Comparison of ENCODE assay signal across 8 mouse cellular contexts in genomic region chr4:102254466-102255294, GRCm38 (mm10).
DNase-seq lines count a peak whose midpoint lies in the region; ATAC-seq and TF ChIP-seq lines count a peak whose summit lies in the region.

No protein-coding gene starts in this region.

- no peaks in the 10 kb centered on the region for H3K36me3 ChIP-seq in kidney, embryonic 16.5 days (ENCODE audit: insufficient read depth, low read length)
- no peaks in the 10 kb centered on the region for H3K36me3 ChIP-seq in hindbrain, embryonic 15.5 days
- H3K36me3 ChIP-seq in myocyte (ENCODE audit: control insufficient read depth, insufficient read depth), result no peaks in the 10 kb centered on the region

- TF ChIP-seq POLR2A in myocyte (IDR thresholded peaks at IDR 0.05; ENCODE audit: insufficient read length, low read depth), result no peak

- peak overlapping the region; percentile 47 for H3K4me2 ChIP-seq in kidney, embryonic 16.5 days (replicated peaks; ENCODE audit: low read depth, low read length)
- peak overlapping the region; percentile 74 for H3K4me2 ChIP-seq in hindbrain, embryonic 15.5 days
- peak overlapping the region; percentile 80 for H3K4me2 ChIP-seq in myocyte (ENCODE audit: low read depth)

- no peaks in the 10 kb centered on the region for H3K27me3 ChIP-seq in kidney, embryonic 16.5 days (ENCODE audit: insufficient read depth, low read length)
- H3K27me3 ChIP-seq in hindbrain, embryonic 15.5 days, result no peaks in the 10 kb centered on the region
- H3K27me3 ChIP-seq in myocyte (ENCODE audit: control insufficient read depth, insufficient read depth, insufficient read length), result no peaks in the 10 kb centered on the region

- WGBS in kidney, embryonic 16.5 days, result 7% methylated on average over 15 of the region's 15 CpGs
- WGBS in hindbrain, embryonic 15.5 days, result 2% methylated on average over 15 of the region's 15 CpGs

- peak overlapping the region; percentile 27 for H3K4me3 ChIP-seq in kidney, embryonic 16.5 days (ENCODE audit: low read length)
- peak overlapping the region; percentile 45 for H3K4me3 ChIP-seq in hindbrain, embryonic 15.5 days
- H3K4me3 ChIP-seq in myocyte, result peak overlapping the region; percentile 27

- ATAC-seq in kidney, embryonic 16.5 days (ENCODE audit: low FRiP score, low TSS enrichment), result peak; percentile 39; the same call in 1 of the 2 replicates
- peak; percentile 82 for ATAC-seq in hindbrain, embryonic 15.5 days (ENCODE audit: low FRiP score, low read depth)

- no peak for DNase-seq in kidney, adult 9 months
- DNase-seq in frontal cortex, adult 2 months (ENCODE audit: extremely low spot score in 1 of 2, low spot score in 1 of 2), result peak; percentile 43 to 71
- peak; percentile 46 to 52 for DNase-seq in left cerebral cortex, postnatal 36 days (ENCODE audit: low spot score in 2 of 2)
- DNase-seq in T-cell, adult 2 months (ENCODE audit: low spot score), result no peak
- DNase-seq in c-Kit-positive CD71-positive TER-119-positive erythroid progenitor cells, embryonic 14.5 days (ENCODE audit: low spot score), result no peak

- intact Hi-C loops in left cerebral cortex, postnatal 36 days (cut with DNase I), result loop anchor here (10.0 kb wide), 1 partner anchor 170 kb away; no protein-coding TSS in a partner anchor

- no peaks in the 10 kb centered on the region for H3K79me2 ChIP-seq in myocyte (ENCODE audit: control insufficient read depth, insufficient read depth)

- peaks cover 8% of the 10 kb centered on the region for H3K4me1 ChIP-seq in kidney, embryonic 16.5 days (ENCODE audit: insufficient read depth, low read length)
- H3K4me1 ChIP-seq in hindbrain, embryonic 15.5 days (replicated peaks), result peaks cover 14% of the 10 kb centered on the region

- peak overlapping the region; percentile 31; the same call in 1 of the 2 replicates for H3K9ac ChIP-seq in kidney, embryonic 16.5 days (replicated peaks; ENCODE audit: low read length)
- peak overlapping the region; percentile 54 for H3K9ac ChIP-seq in hindbrain, embryonic 15.5 days

- H3K27ac ChIP-seq in kidney, embryonic 16.5 days (ENCODE audit: low read length), result peak overlapping the region; percentile 48
- peak overlapping the region; percentile 80 for H3K27ac ChIP-seq in hindbrain, embryonic 15.5 days (replicated peaks)

- no peak overlapping the region for H3ac ChIP-seq in myocyte (ENCODE audit: control insufficient read depth, insufficient read length)

- no peaks in the 10 kb centered on the region for H3K9me3 ChIP-seq in kidney, embryonic 16.5 days (ENCODE audit: low read length)
- no peaks in the 10 kb centered on the region for H3K9me3 ChIP-seq in hindbrain, embryonic 15.5 days

TF ChIP-seq in myocyte, 11 proteins besides CTCF, POLR2A, EP300 and RAD21:
- TF ChIP-seq REST (IDR thresholded peaks at IDR 0.05; ENCODE audit: insufficient read depth, insufficient read length) (no peak), MYOG (IDR thresholded peaks at IDR 0.05; ENCODE audit: control insufficient read depth in 1 of 3, insufficient read depth in 1 of 3, insufficient read length in 2 of 3, low read depth in 2 of 3) (no peak), MYOD1 (IDR thresholded peaks at IDR 0.05; ENCODE audit: control insufficient read depth in 1 of 3, insufficient read length in 2 of 3, low read depth in 2 of 3) (no peak), USF1 (IDR thresholded peaks at IDR 0.05; ENCODE audit: low read depth) (no peak), TCF12 (IDR thresholded peaks at IDR 0.05; ENCODE audit: insufficient read depth, poor library complexity, severe bottlenecking) (no peak), POLR2AphosphoS2 (IDR thresholded peaks at IDR 0.05; ENCODE audit: insufficient read length, low read depth) (no peak), E2F4 (IDR thresholded peaks at IDR 0.05; ENCODE audit: insufficient read depth) (no peak), MAX (IDR thresholded peaks at IDR 0.05; ENCODE audit: low read depth) (no peak), TCF3 (IDR thresholded peaks at IDR 0.05; ENCODE audit: insufficient read length, low read depth) (no peak), SRF (IDR thresholded peaks at IDR 0.05; ENCODE audit: control insufficient read depth, insufficient read length, low read depth) (no peak), CEBPB (IDR thresholded peaks at IDR 0.05; ENCODE audit: insufficient read depth, poor library complexity, severe bottlenecking) (no peak)

Comparison
In these comparisons a context has a peak if more than half of its experiments do, and no peak if none do; other contexts are left out.
1. DNase-seq: peak in frontal cortex, adult 2 months (2 of 2) and left cerebral cortex, postnatal 36 days (2 of 2); none in kidney, adult 9 months (single experiment), T-cell, adult 2 months (single experiment) and c-Kit-positive CD71-positive TER-119-positive erythroid progenitor cells, embryonic 14.5 days (single experiment).
2. Peak in every context shown above with its lines, with median percentiles within 50 percentile points of each other: H3K4me2 ChIP-seq and H3K4me3 ChIP-seq.